Mouse (Mus musculus) MEL (cell line): ENCODE results near the gene Bub1b. TPM values are rescaled to one million over a fixed set of nuclear protein-coding genes. Genes with fewer than 3 reads are reported as not detected.
A peak's percentile ranks its signal among the peaks of the same experiment; 100 is the strongest.

Experiments
- DNase-seq: peaks from one replicate; pipeline ENCODE4 v3.0.0; 2011; ENCODE audit warnings: low read depth, low spot score
- H3K27ac ChIP-seq: 2 replicates; pipeline ENCODE4 v1.5.1; 2012; ENCODE audit warnings: low read depth, mild to moderate bottlenecking, control low read depth, low read length, moderate library complexity; ENCODE audit not compliant: control insufficient read depth
- H3K27me3 ChIP-seq, 2 experiments: fragments of 150-350 bp in 1 of 2; sonication (generic) in 1 of 2; 2 replicates each; pipeline ENCODE4 v1.6.1; 2012; ENCODE audit warnings: low read length in 2 of 2, mild to moderate bottlenecking in 2 of 2, improper control_type of control experiment in 1 of 2, moderate library complexity in 1 of 2; ENCODE audit not compliant: insufficient read depth in 2 of 2, control insufficient read depth in 1 of 2
- H3K36me3 ChIP-seq, 2 experiments: 2 replicates each; pipeline ENCODE4 v1.6.1; 2012 to 2014; ENCODE audit warnings: low read length in 2 of 2, improper control_type of control experiment in 1 of 2, inconsistent platforms in 1 of 2, mild to moderate bottlenecking in 1 of 2; ENCODE audit not compliant: insufficient read depth in 2 of 2, control insufficient read depth in 1 of 2
- H3K4me1 ChIP-seq, 2 experiments: fragments of 150-350 bp in 1 of 2; sonication (generic) in 1 of 2; 2 replicates each; pipeline ENCODE4 v1.6.1; 2012; ENCODE audit warnings: low read length in 2 of 2, improper control_type of control experiment in 1 of 2, mild to moderate bottlenecking in 1 of 2; ENCODE audit not compliant: insufficient read depth in 2 of 2, control insufficient read depth in 1 of 2
- H3K4me3 ChIP-seq, 2 experiments: fragments of 150-350 bp in 1 of 2; sonication (generic) in 1 of 2; 2 replicates each; pipeline ENCODE4 v1.5.1; 2012; ENCODE audit warnings: low read depth in 2 of 2, low read length in 2 of 2, mild to moderate bottlenecking in 2 of 2, moderate library complexity in 2 of 2, control low read depth in 1 of 2, improper control_type of control experiment in 1 of 2; ENCODE audit not compliant: control insufficient read depth in 1 of 2, insufficient read depth in 1 of 2
- H3K79me2 ChIP-seq: 2 replicates; pipeline ENCODE4 v1.6.1; 2012; ENCODE audit warnings: mild to moderate bottlenecking, low read length, moderate library complexity; ENCODE audit not compliant: control insufficient read depth, poor library complexity, insufficient read depth
- H3K9ac ChIP-seq: 2 replicates; pipeline ENCODE4 v1.6.1; 2012; ENCODE audit warnings: low read depth, mild to moderate bottlenecking, control low read depth, low read length, moderate library complexity; ENCODE audit not compliant: control insufficient read depth, poor library complexity, severe bottlenecking
- H3K9me3 ChIP-seq: fragments of 150-350 bp; sonication (generic); replicated peaks from 2 replicates; pipeline ENCODE4 v1.6.1; 2012; ENCODE audit warnings: mild to moderate bottlenecking, low read length, improper control_type of control experiment, moderate library complexity; ENCODE audit not compliant: insufficient read depth
- BHLHE40 ChIP-seq: IDR thresholded peaks from 2 replicates; pipeline ENCODE4 v1.6.1; 2012; ENCODE audit warnings: low read depth, mild to moderate bottlenecking, inconsistent platforms, low read length, improper control_type of control experiment, borderline replicate concordance
- CHD2 ChIP-seq: IDR thresholded peaks from 2 replicates; pipeline ENCODE4 v1.6.1; 2011; ENCODE audit warnings: low read length, improper control_type of control experiment
- ELF1 ChIP-seq: IDR thresholded peaks from 2 replicates; pipeline ENCODE4 v1.6.1; 2014; ENCODE audit warnings: low read depth, mild to moderate bottlenecking, inconsistent platforms, low read length, improper control_type of control experiment, moderate library complexity
- EP300 ChIP-seq, 2 experiments: IDR thresholded peaks; 2 replicates each; pipeline ENCODE4 v1.6.1; 2011; ENCODE audit warnings: improper control_type of control experiment in 2 of 2, low read length in 2 of 2, low read depth in 1 of 2, mild to moderate bottlenecking in 1 of 2
- ETS1 ChIP-seq: IDR thresholded peaks from 2 replicates; pipeline ENCODE4 v1.6.1; 2012; ENCODE audit warnings: low read depth, mild to moderate bottlenecking, inconsistent platforms, low read length, improper control_type of control experiment, moderate library complexity
- GABPA ChIP-seq: IDR thresholded peaks from 2 replicates; pipeline ENCODE4 v1.6.1; 2012; ENCODE audit warnings: low read depth, mild to moderate bottlenecking, inconsistent platforms, low read length, improper control_type of control experiment, moderate library complexity
- GATA1 ChIP-seq: IDR thresholded peaks from 2 replicates; pipeline ENCODE4 v1.6.1; 2011; ENCODE audit warnings: low read depth, low read length, improper control_type of control experiment
- HCFC1 ChIP-seq: IDR thresholded peaks from 2 replicates; pipeline ENCODE4 v1.6.1; 2012; ENCODE audit warnings: low read depth, mild to moderate bottlenecking, inconsistent platforms, low read length, improper control_type of control experiment, moderate library complexity
- JUND ChIP-seq: IDR thresholded peaks from 2 replicates; pipeline ENCODE4 v1.6.1; 2011; ENCODE audit warnings: low read depth, mild to moderate bottlenecking, improper control_type of control experiment, low read length
- MAFK ChIP-seq: IDR thresholded peaks from 2 replicates; pipeline ENCODE4 v1.6.1; 2011; ENCODE audit warnings: low read depth, mild to moderate bottlenecking, low read length, improper control_type of control experiment, borderline replicate concordance
- MAX ChIP-seq: IDR thresholded peaks from 2 replicates; pipeline ENCODE4 v1.6.1; 2011; ENCODE audit warnings: low read length, improper control_type of control experiment
- MEF2A ChIP-seq: IDR thresholded peaks from 2 replicates; pipeline ENCODE4 v1.6.1; 2014; ENCODE audit warnings: low read depth, mild to moderate bottlenecking, inconsistent platforms, low read length, improper control_type of control experiment; ENCODE audit not compliant: poor library complexity, insufficient replicate concordance, severe bottlenecking; ENCODE audit errors: extremely low read depth
- MXI1 ChIP-seq: IDR thresholded peaks from 2 replicates; pipeline ENCODE4 v1.6.1; 2011; ENCODE audit warnings: mild to moderate bottlenecking, low read depth, low read length, improper control_type of control experiment
- MYB ChIP-seq: IDR thresholded peaks from 2 replicates; pipeline ENCODE4 v1.6.1; 2011; ENCODE audit warnings: mild to moderate bottlenecking, low read depth, low read length, improper control_type of control experiment
- MYC ChIP-seq: IDR thresholded peaks from 2 replicates; pipeline ENCODE4 v1.6.1; 2011; ENCODE audit warnings: low read depth, mild to moderate bottlenecking, low read length, improper control_type of control experiment, moderate library complexity
- NELFE ChIP-seq: IDR thresholded peaks from 2 replicates; pipeline ENCODE4 v1.6.1; 2011; ENCODE audit warnings: low read depth, low read length, improper control_type of control experiment
- NRF1 ChIP-seq: IDR thresholded peaks from 2 replicates; pipeline ENCODE4 v1.6.1; 2014; ENCODE audit warnings: low read depth, mild to moderate bottlenecking, inconsistent platforms, low read length, improper control_type of control experiment, moderate library complexity; ENCODE audit not compliant: poor library complexity, insufficient read depth, severe bottlenecking
- POLR2A ChIP-seq, 2 experiments: IDR thresholded peaks; 2 replicates each; pipeline ENCODE4 v1.6.1; 2011 to 2012; ENCODE audit warnings: low read length in 2 of 2, mild to moderate bottlenecking in 2 of 2, control low read depth in 1 of 2, improper control_type of control experiment in 1 of 2, low read depth in 1 of 2, moderate library complexity in 1 of 2; ENCODE audit not compliant: control insufficient read depth in 1 of 2, insufficient read depth in 1 of 2, poor library complexity in 1 of 2
- POLR2AphosphoS5 ChIP-seq: IDR thresholded peaks from 2 replicates; pipeline ENCODE4 v1.6.1; 2012; ENCODE audit warnings: low read depth, borderline replicate concordance, mild to moderate bottlenecking, inconsistent platforms, low read length, moderate library complexity, mixed read lengths
- RCOR1 ChIP-seq: IDR thresholded peaks from 2 replicates; pipeline ENCODE4 v1.6.1; 2012; ENCODE audit warnings: low read depth, mild to moderate bottlenecking, inconsistent platforms, low read length, improper control_type of control experiment
- SIN3A ChIP-seq: IDR thresholded peaks from 2 replicates; pipeline ENCODE4 v1.6.1; 2012; ENCODE audit warnings: low read length, improper control_type of control experiment, inconsistent platforms
- SMC3 ChIP-seq: IDR thresholded peaks from 2 replicates; pipeline ENCODE4 v1.6.1; 2011; ENCODE audit warnings: low read depth, low read length, improper control_type of control experiment
- TAL1 ChIP-seq: IDR thresholded peaks from 2 replicates; pipeline ENCODE4 v1.6.1; 2012; ENCODE audit warnings: mild to moderate bottlenecking, inconsistent platforms, low read length, moderate library complexity, mixed read lengths
- TBP ChIP-seq: IDR thresholded peaks from 2 replicates; pipeline ENCODE4 v1.8.0; 2011; ENCODE audit warnings: low read depth, low read length, improper control_type of control experiment
- TCF12 ChIP-seq: IDR thresholded peaks from 2 replicates; pipeline ENCODE4 v1.6.1; 2014; ENCODE audit warnings: low read depth, mild to moderate bottlenecking, inconsistent platforms, low read length, improper control_type of control experiment, moderate library complexity
- USF2 ChIP-seq, 2 experiments: IDR thresholded peaks; 2 replicates each; pipeline ENCODE4 v1.6.1; 2011 to 2012; ENCODE audit warnings: improper control_type of control experiment in 2 of 2, low read length in 2 of 2, borderline replicate concordance in 1 of 2, inconsistent platforms in 1 of 2, low read depth in 1 of 2, mild to moderate bottlenecking in 1 of 2; ENCODE audit not compliant: insufficient read depth in 1 of 2
- ZNF384 ChIP-seq: IDR thresholded peaks from 2 replicates; pipeline ENCODE4 v1.6.1; 2012; ENCODE audit warnings: low read depth, mild to moderate bottlenecking, inconsistent platforms, low read length, improper control_type of control experiment
- polyA plus RNA-seq, 2 experiments: library from polyadenylated mRNA; stranded (reverse) in 1 of 2; unstranded in 1 of 2; fragments of >175 nt in 1 of 2; fragments of >200 nt in 1 of 2; gene quantifications; 2 replicates each; pipeline versions ENCODE4 v1.2.1 to v1.2.4; 2012; ENCODE audit warnings: low replicate concordance in 2 of 2, low read depth in 1 of 2; ENCODE audit not compliant: insufficient read length in 2 of 2, insufficient read depth in 1 of 2, missing spikeins in 1 of 2
- total RNA-seq: library from RNA; depleted of rRNA; stranded (reverse); fragments of 300-350 nt; gene quantifications from 2 replicates; pipeline ENCODE4 v1.2.3, GENCODE M21; 2012

The Bub1b gene
- total and polyA plus RNA-seq, 3 experiments = 87.5 to 120 TPM; not detected in 1

DNA sequence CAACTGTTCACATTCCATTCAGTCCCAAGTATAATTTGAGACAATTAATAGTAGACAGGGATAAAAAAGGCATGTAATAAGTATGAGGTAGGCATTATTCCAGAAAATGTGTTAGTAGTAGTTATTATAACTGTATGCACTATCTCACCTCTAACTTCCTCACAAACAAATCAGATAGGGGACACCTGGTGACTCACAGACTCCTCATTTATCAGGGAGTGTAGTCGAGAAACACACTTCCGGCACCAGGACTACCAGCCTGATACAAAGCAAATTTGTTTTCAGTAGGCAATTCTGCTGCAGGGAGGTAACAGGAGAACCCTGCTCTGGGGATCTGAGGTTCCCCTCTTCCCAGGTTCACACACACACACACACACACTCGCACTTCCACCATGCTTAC, 24.9 kb upstream of the Bub1b start:
- peak; percentile 85 for DNase-seq
- peak overlapping the region; percentile 84 for H3K27ac ChIP-seq

DNA sequence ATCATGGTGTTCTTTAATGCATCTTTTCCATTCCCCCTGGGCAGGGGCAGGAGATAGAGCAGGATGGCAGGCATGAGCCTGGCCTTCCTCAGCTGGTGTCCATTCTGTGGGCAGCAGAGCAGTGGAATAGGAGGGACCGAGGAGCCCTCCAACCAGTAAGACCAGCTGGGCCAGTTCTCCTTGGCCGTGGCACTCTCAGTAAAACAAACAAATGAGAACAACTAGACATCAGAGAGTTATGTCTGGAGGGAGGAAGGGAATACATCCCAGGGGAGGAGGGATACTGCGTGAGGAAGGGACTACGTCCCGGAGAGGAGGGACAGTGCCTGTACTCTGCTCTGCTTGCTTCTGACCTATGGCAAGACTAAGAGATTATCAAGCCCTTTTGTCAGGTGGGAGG, 12.0 kb upstream of the Bub1b start:
- Histone ChIP-seq H3K9me3 (no peaks in the 10 kb centered on the region), H3K4me1 (no peaks in the 10 kb centered on the region)

More for the DNA sequence above, 24.9 kb upstream of the Bub1b start:
- no peaks in the 10 kb centered on the region for H3K79me2 ChIP-seq
- peak; percentile 70 for TF ChIP-seq MYB
- TF ChIP-seq TBP = no peak
- TF ChIP-seq ETS1 = peak; percentile 96
- no peak; the same call in 1 of the 2 replicates for TF ChIP-seq JUND
- peak; percentile 71; the same call in 1 of the 2 replicates for TF ChIP-seq SIN3A
- TF ChIP-seq POLR2AphosphoS5 = no peak
- TF ChIP-seq MXI1 = no peak
- TF ChIP-seq POLR2A (IDR thresholded peaks at IDR 0.05; ENCODE audit: control insufficient read depth in 1 of 2, insufficient read depth in 1 of 2, low read depth in 1 of 2, low read length in 2 of 2, poor library complexity in 1 of 2) = no peak
- peak; percentile 80; the same call in 1 of the 2 replicates for TF ChIP-seq MEF2A
- peak; percentile 39; the same call in 1 of the 2 replicates for TF ChIP-seq ELF1
- TF ChIP-seq GATA1 = peak; percentile 96
- TF ChIP-seq RCOR1 = peak; percentile 70
- peak; percentile 50; the same call in 1 of the 2 replicates for TF ChIP-seq BHLHE40
- no peak for TF ChIP-seq GABPA
- peak; percentile 94 for TF ChIP-seq EP300 (IDR thresholded peaks at IDR 0.05; ENCODE audit: low read depth in 1 of 2, low read length in 2 of 2)
- no peak for TF ChIP-seq SMC3
- TF ChIP-seq MYC = peak; percentile 50; the same call in 1 of the 2 replicates
- TF ChIP-seq MAFK = peak; percentile 35; the same call in 1 of the 2 replicates
- no peak for TF ChIP-seq NRF1
- 0 out of 2 replicates have a peak, but pooled peaks have one; percentile 32 for TF ChIP-seq ZNF384
- TF ChIP-seq HCFC1 = 0 out of 2 replicates have a peak, but pooled peaks have one; percentile 28
- no peak for TF ChIP-seq USF2 (IDR thresholded peaks at IDR 0.05; ENCODE audit: borderline replicate concordance in 1 of 2, insufficient read depth in 1 of 2, low read depth in 1 of 2, low read length in 2 of 2)
- TF ChIP-seq TCF12 = peak; percentile 95
- no peak for TF ChIP-seq CHD2
- TF ChIP-seq TAL1 = peak; percentile 55
- no peak overlapping the region; the same call in none of the 2 replicates for H3K9ac ChIP-seq
- no peaks in the 10 kb centered on the region for H3K9me3 ChIP-seq
- H3K4me1 ChIP-seq = peaks cover 19 to 43% of the 10 kb centered on the region in 2 experiments
- H3K4me3 ChIP-seq = no peak overlapping the region
- H3K27me3 ChIP-seq = no peaks in the 10 kb centered on the region
- peaks cover 0 to 29% of the 10 kb centered on the region in 2 experiments; a peak in 2 of 4 replicates for H3K36me3 ChIP-seq

More for the DNA sequence above, 12.0 kb upstream of the Bub1b start:
- H3K4me3 ChIP-seq = no peak overlapping the region
- no peaks in the 10 kb centered on the region for H3K36me3 ChIP-seq
- H3K9ac ChIP-seq = no peak overlapping the region
- no peak for DNase-seq
- H3K27ac ChIP-seq = no peak overlapping the region
- no peaks in the 10 kb centered on the region for H3K79me2 ChIP-seq
- TF ChIP-seq MAX (no peak), MYB (no peak), NELFE (no peak), ELF1 (no peak), MEF2A (no peak), USF2 (IDR thresholded peaks at IDR 0.05; ENCODE audit: borderline replicate concordance in 1 of 2, insufficient read depth in 1 of 2, low read depth in 1 of 2, low read length in 2 of 2) (no peak), GATA1 (no peak), NRF1 (no peak), BHLHE40 (no peak), POLR2AphosphoS5 (no peak), ZNF384 (no peak)
- H3K27me3 ChIP-seq = peaks cover 0 to 1% of the 10 kb centered on the region in 2 experiments; a peak in 1 of 4 replicates
